Mouse (Mus musculus): ENCODE results near the gene Slc44a1.

Slc44a1 gene

DNA sequence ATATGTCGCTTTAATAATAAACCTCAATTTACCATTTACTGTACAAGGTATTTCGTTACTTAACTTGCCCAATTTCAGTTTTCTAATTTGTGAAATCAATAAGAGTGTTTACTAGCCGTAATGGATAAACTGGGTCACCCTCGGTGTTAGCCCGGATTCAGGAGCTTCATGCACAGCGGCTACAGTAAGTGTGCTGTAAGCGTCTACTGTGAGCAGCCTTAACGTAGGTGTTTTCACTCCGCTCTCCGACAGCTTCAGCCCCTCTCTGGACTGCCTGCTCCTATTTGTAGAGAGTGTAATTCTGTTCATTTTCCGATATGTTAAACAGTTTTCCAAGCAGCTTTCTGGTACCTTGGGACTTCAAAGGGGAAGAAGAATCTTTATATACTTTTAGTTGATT, 99.7 kb downstream of the Slc44a1 start:
- DNase-seq, result no peak

- DNase-seq, result no peak
Measured at GRCm38 (mm10) chr4:53543421-53543820, 103.2 kb downstream of the Slc44a1 start.

GRCm38 (mm10) chr4:53544889-53545288, 104.7 kb downstream of the Slc44a1 start:
- DNase-seq, result no peak

DNA sequence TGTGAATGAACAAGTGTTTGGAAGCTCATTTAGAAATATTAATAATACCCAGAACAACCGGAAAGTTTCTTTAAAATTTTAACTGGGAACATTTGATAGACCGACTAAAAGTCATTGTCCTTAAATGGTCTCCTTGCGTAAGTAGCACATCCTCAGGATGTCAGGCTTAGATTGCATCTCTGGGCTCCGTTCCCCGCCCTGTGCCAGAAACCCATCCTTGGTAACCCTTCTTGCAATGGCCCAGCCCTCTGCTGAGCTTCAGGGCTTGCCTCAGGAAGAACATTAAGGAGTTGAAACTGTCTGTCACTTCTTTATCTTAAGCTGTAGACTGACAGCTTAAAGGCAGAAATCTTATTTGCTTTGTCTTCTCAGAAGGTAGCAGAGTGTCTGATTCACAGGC, 107.2 kb downstream of the Slc44a1 start:
- DNase-seq, result no peak

DNA sequence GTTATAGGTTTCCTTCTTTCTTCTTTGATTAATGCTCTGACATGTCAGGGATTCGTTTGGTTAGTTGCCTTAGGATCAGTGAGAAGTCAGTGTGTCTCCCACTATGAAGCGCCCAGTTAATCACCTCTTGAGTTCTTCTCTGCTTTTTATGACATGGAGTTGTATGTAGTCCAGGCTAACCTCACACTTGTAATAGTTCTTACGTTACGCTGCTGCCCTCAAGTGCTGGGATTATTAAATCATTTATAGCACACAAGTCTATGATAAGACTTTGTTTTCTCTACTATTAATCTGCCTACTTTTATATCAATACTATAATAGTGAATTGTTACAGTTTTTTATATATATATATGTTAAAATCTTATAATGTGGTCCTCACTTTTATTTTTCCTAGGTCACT, 109.2 kb downstream of the Slc44a1 start:
- no peak for DNase-seq

DNA sequence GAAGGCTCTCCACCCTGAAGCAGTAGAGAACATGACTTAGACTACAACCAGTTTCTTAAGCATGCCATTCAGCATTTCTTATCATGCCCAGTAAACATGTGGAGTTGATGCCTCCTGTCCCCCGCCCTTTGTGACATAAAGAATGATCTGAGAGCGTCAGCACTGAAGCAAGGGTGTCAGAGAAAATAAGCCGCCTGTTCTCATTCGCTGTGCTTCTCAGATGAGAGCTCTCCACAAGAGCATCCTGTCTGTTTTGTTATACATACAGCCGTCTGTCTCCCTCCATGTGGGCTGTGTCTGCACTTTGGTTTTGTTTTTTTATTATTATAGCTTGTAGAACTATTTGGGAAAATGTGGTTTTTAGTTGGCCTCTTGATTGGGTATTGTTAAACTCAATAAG, 124.4 kb downstream of the Slc44a1 start:
- no peak for DNase-seq

- no peak for DNase-seq
Measured at GRCm38 (mm10) chr4:53567065-53567464, 126.9 kb downstream of the Slc44a1 start.

DNA sequence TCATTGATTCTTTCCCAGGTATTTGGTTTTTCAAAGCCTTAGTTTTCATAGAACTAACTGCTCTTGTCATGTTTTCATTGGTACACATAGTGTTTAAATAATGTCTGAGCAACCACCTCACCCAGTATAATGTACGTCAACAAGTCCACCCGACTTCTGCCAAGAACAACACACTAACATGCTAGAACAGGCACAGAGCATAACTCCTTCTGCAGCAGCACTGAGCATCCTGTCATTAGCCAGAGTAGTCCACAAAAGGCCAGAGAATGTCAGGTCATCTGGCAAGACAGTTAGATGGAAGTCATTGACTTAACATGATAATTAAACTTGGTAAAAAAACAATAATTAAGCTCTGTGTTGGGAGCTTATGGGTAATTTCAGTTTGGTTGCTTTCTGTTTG, 135.3 kb downstream of the Slc44a1 start:
- no peak for DNase-seq

GRCm38 (mm10) chr4:53587676-53588075, 147.5 kb downstream of the Slc44a1 start:
- no peak for DNase-seq

DNA sequence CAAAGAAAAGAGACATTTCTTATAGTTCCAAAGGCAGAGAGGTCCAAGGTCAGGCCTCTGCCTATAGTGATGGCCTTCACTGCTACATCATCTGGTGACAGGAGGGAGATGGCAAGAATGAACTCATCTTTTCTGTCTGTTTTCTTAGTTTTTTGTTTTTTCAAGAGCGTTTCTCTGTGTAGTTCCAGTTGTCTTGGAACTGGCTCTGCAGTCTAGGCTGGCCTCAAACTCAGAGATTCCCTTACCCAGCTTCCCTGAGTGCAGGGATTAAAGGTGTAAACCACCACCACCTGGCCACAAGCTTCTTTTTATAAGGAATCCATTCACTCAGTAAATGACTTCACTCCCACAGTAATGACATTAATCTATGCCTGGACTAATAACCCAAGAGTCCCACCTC, 148.7 kb downstream of the Slc44a1 start:
- DNase-seq, result no peak

GRCm38 (mm10) chr4:53589466-53589865, 149.3 kb downstream of the Slc44a1 start:
- DNase-seq, result no peak

DNA sequence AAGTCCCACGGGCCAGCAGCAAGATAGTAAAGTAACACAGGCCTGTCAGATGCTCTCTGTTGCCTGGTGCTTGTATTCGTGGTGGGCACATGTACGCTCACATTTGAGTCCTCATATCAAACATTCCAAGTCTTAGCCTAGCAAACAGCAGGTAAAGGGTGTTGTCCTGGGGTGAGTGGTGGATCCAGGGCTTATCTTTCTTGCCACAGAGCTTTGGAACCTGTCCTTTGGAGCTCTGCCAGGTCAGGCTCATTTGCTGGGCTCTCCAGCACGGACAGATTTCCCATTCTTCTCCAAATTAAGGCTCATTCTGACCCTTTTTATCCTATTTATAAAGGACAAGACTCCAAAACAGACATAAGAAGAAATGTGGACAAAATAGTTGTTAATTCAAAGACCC, 149.9 kb downstream of the Slc44a1 start:
- DNase-seq, result no peak

GRCm38 (mm10) chr4:53590691-53591447, 150.7 kb downstream of the Slc44a1 start:
- no peak for DNase-seq

- DNase-seq, result no peak
Measured at GRCm38 (mm10) chr4:53591536-53591935, 151.3 kb downstream of the Slc44a1 start.

- DNase-seq, result no peak
Measured at GRCm38 (mm10) chr4:53591941-53592340, 151.7 kb downstream of the Slc44a1 start.

DNA sequence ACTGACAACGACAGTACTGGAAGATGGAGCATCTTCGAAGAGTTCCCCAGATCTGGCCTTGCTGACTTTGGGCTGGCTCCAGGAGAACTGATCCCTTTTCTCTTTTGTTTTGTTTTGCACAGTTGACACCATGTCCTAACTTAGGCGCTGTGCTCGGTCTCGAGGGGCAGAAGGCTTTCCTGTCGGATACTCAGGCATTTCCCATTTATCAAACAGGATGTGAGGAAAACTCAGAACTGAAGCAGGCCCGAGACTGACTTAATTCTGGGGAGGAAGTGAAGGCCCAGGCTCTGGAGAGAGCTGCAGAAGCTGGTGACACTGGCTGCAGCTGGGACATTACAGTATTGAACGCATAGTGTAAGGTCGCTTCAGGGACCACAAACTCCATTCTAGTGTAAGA, 152.2 kb downstream of the Slc44a1 start:
- no peak for DNase-seq

- DNase-seq, result peak in 1 of 2 experiments; percentile 10
Measured at GRCm38 (mm10) chr4:53594204-53594603, 154.0 kb downstream of the Slc44a1 start.

GRCm38 (mm10) chr4:53595246-53596062, 155.2 kb downstream of the Slc44a1 start:
- no peak for DNase-seq

DNA sequence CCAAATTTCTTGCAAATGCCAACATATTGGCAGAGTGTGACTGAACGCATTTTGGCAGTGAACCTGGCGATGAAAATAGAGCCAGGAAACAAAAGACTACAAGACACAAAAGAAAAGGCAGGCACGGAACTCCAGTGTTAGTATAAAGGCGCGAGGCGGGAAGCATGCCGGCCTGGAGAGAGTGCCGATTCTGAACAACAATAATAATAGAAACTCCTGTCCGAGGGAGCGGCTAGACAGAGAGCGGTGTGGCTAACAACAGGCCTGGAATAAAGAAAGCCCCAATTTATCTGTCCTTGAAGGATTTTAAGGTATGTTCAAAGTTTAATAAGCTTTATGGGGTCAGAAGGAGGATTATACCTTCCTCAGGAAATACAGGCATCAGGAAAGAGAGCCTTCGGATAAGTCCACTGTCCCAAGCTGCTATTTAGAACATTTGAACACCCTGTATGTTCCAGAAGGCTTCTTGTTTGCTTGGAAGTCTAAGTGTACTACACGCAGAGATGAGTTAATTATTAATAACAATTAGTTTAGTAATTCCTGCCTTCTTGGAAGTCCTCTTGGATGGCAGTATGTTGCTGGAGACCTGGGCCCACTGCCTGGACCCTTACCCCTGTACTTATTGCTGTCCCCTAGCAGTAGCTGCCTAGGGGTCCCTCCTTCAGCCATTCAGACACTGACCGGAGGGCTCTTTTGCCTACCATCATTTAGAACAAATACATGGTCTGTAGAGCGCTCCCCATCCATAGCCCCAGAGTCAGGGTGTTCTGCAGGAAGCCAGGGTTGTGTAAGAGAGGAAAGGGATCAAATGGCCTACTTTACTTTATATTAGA, 156.1 kb downstream of the Slc44a1 start:
- no peak for DNase-seq

DNA sequence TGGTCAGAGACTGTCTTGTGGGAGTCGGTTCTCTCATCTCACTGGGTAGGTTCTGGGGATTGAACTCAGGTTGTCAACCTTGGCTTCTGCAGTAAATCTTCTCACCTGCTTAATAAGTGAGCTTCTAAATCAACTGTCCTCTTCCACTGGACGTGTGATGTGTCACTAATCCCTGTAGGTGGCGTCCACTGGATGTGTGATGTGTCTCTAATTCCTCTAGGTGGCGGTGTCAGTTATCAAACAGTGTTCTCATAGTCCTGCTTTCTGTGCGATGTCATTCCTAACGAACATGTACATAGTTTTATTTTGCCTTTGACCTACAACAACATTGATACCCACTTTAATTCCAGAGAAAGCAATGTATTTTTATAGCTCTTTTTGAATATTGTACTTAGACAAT, 160.2 kb downstream of the Slc44a1 start:
- DNase-seq, result no peak

DNA sequence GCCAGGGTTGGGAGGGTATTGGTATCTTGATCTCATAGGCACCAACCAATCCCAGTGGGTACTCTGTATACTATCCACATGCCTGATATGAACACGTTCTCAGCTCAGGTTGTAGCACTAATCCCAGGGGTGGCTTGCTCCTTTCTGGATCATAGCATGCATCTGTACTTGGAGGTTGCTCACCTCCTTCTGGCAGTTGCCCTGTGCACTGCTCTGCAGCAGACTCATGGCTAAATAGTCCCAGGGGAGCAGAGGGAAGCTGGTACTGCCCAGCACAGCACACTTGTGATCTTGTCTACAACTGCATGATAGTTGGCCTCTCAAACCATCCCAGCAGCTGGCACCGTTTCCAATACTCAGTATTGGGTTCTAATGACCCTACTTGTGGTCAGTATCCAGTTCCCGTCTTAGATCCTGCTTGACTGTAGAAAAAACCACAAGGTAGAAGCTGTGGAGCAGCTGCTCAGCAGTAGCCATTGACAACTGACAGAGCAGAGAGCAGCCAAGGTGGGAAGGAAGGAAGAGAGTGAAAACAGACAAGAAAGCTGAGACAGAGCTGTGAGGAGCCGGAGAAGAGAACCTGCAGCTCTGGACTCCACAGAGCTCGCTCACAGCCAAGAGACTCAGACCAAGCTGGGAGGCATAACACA, 174.5 kb downstream of the Slc44a1 start:
- DNase-seq, result no peak

DNA sequence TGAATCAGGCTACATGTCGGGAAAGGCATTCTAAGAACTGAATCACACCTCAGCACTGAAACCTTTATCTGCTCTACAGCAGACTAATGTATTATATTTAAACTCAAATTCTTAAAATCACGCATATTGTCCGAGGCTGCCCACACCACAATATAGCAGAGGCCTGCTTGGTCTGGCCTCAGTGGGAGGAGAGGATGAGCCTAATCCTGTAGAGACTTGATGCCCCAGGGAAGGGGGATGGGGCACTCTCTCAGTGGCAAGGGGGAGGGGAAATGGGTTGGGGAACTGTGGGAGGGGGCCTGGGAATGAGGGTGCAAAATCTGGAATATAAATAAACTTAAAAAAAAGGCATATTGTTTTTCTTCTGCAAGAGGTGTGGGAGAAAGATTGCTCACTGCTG, 177.8 kb downstream of the Slc44a1 start:
- DNase-seq, result no peak

DNA sequence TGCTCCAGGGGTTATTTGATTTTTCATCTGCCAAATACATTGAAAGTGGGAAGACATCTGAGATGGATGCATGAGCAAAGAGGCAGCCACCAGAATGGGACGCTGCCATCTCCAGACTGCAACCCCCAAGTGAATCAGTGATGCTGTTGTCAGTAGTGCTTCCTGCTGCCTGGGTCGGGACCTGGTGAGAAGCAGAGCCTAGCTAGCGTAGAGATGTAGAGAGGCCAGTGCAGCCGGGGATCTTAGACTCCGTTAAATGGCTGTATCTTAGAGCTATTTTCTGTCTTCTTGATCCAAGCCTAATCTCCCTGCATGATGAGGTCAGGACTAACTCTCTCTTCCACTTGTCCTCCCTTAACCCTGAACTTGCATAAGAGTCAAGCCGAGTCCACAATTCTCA, 179.9 kb downstream of the Slc44a1 start:
- DNase-seq, result no peak

Data from spleen, adult 18-20 months (tissue).